Mouse (Mus musculus): ENCODE data around the gene Rnf222.

- TF ChIP-seq POLR2A (IDR thresholded peaks at IDR 0.05; ENCODE audit: low read depth, low read length): no peak
- no peak for TF ChIP-seq CTCF (IDR thresholded peaks at IDR 0.05; ENCODE audit: extremely low read depth, insufficient read depth, insufficient read length, insufficient replicate concordance)
Observed at GRCm38 (mm10) chr11:68850862-68851261, 37.5 kb upstream of the Rnf222 start.

All from spleen, adult 2 months (tissue).